Mouse (Mus musculus) myocyte (in vitro differentiated cells): Measurements from ENCODE around the gene Foxn4. TPM values are rescaled to one million over a fixed set of nuclear protein-coding genes. Genes with fewer than 3 reads are reported as not detected.

Experiments used
- H3K27me3 ChIP-seq: one replicate; pipeline ENCODE4 v1.6.1; 2011; ENCODE audit not compliant: control insufficient read depth, insufficient read depth, insufficient read length
- H3K36me3 ChIP-seq: one replicate; pipeline ENCODE4 v1.6.1; 2011; ENCODE audit not compliant: control insufficient read depth, insufficient read depth
- H3K4me2 ChIP-seq: one replicate; pipeline ENCODE4 v1.6.1; 2011; ENCODE audit warnings: low read depth, control low read depth
- H3K4me3 ChIP-seq: one replicate; pipeline ENCODE4 v1.5.1; 2011; ENCODE audit warnings: mild to moderate bottlenecking, control low read depth, moderate library complexity
- H3K79me2 ChIP-seq: one replicate; pipeline ENCODE4 v1.6.1; 2011; ENCODE audit not compliant: control insufficient read depth, insufficient read depth
- H3ac ChIP-seq: one replicate; pipeline ENCODE4 v1.6.1; 2011; ENCODE audit not compliant: control insufficient read depth, insufficient read length
- CEBPB ChIP-seq: IDR thresholded peaks from 2 replicates; pipeline ENCODE4 v1.6.1; 2011; ENCODE audit warnings: mild to moderate bottlenecking, moderate library complexity; ENCODE audit not compliant: poor library complexity, insufficient read depth, severe bottlenecking
- E2F4 ChIP-seq: IDR thresholded peaks from one replicate; pipeline ENCODE4 v1.6.1; 2011; ENCODE audit warnings: mild to moderate bottlenecking, control low read depth, moderate library complexity; ENCODE audit not compliant: insufficient read depth
- MAX ChIP-seq: IDR thresholded peaks from one replicate; pipeline ENCODE4 v1.6.1; 2011; ENCODE audit warnings: low read depth, mild to moderate bottlenecking, control low read depth
- MYOD1 ChIP-seq, 3 experiments: IDR thresholded peaks; one replicate each; pipeline ENCODE4 v1.6.1; 2011; ENCODE audit warnings: control low read depth in 2 of 3, low read depth in 2 of 3, mild to moderate bottlenecking in 2 of 3, moderate library complexity in 1 of 3; ENCODE audit not compliant: insufficient read length in 2 of 3, control insufficient read depth in 1 of 3
- MYOG ChIP-seq, 3 experiments: IDR thresholded peaks; one replicate each; pipeline ENCODE4 v1.6.1; 2011; ENCODE audit warnings: control low read depth in 2 of 3, low read depth in 2 of 3, mild to moderate bottlenecking in 2 of 3; ENCODE audit not compliant: insufficient read length in 2 of 3, control insufficient read depth in 1 of 3, insufficient read depth in 1 of 3
- POLR2A ChIP-seq: IDR thresholded peaks from one replicate; pipeline ENCODE4 v1.6.1; 2011; ENCODE audit warnings: low read depth, mild to moderate bottlenecking, control low read depth, moderate library complexity; ENCODE audit not compliant: insufficient read length
- POLR2AphosphoS2 ChIP-seq: IDR thresholded peaks from one replicate; pipeline ENCODE4 v1.6.1; 2011; ENCODE audit warnings: low read depth, control low read depth; ENCODE audit not compliant: insufficient read length
- REST ChIP-seq: IDR thresholded peaks from one replicate; pipeline ENCODE4 v1.6.1; 2011; ENCODE audit warnings: mild to moderate bottlenecking, control low read depth, moderate library complexity; ENCODE audit not compliant: insufficient read depth, insufficient read length
- SRF ChIP-seq: IDR thresholded peaks from one replicate; pipeline ENCODE4 v1.6.1; 2011; ENCODE audit warnings: low read depth; ENCODE audit not compliant: control insufficient read depth, insufficient read length
- TCF12 ChIP-seq: IDR thresholded peaks from one replicate; pipeline ENCODE4 v1.6.1; 2011; ENCODE audit warnings: mild to moderate bottlenecking, control low read depth; ENCODE audit not compliant: poor library complexity, insufficient read depth, severe bottlenecking
- TCF3 ChIP-seq: IDR thresholded peaks from one replicate; pipeline ENCODE4 v1.6.1; 2011; ENCODE audit warnings: low read depth, control low read depth; ENCODE audit not compliant: insufficient read length
- USF1 ChIP-seq: IDR thresholded peaks from one replicate; pipeline ENCODE4 v1.6.1; 2011; ENCODE audit warnings: low read depth, mild to moderate bottlenecking, control low read depth, moderate library complexity
- polyA plus RNA-seq: library from polyadenylated mRNA; unstranded; fragments of >200 nt; fragmentation: generic; extraction: Trizol; gene quantifications from one replicate; pipeline ENCODE4 v1.2.1, GENCODE M21; 2012; ENCODE audit warnings: missing spikeins

Foxn4 gene
- polyA plus RNA-seq, 1 experiment: 0.01 TPM

DNA sequence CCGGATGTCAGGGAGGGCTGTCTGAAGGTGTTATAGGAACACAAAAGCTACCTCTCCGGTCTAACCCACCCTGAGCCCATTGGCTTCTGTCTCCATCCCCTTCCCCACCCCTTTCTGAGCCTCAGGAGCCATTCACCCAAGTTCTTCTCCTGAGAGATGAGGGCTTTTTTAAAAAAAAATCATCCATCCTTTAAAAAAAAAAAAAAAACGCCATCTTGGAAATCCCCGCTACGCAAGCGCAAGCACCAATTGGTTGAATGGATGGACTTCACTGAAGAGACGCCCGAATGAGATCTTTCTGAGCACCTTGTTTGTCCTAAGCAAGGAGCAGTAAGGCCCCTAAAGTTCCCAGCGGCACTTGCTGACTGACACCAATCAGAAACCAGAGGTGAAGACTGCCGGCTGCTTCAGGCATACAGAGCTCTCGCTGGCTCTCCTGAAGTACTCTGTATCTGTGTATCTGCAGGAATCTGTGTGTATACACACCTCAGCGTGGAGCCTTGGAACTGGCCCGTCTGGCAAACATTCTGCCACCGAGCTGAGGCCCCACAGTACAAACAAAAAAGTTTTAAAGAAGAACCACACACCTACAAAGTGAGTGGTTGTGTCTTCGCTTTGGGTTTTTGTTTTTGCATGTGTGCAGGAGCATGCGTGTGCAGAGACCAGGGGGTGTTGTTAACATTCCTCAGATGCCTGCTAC is 13.4 kb upstream of the Foxn4 start:
- H3K4me3 ChIP-seq: no peak overlapping the region
- H3K4me2 ChIP-seq: no peak overlapping the region
- H3ac ChIP-seq: no peak overlapping the region
- TF ChIP-seq POLR2A (no peak), MAX (no peak), USF1 (no peak), MYOD1 (IDR thresholded peaks at IDR 0.05; ENCODE audit: control insufficient read depth in 1 of 3, insufficient read length in 2 of 3, low read depth in 2 of 3) (no peak), TCF3 (no peak), TCF12 (no peak), CEBPB (no peak), MYOG (IDR thresholded peaks at IDR 0.05; ENCODE audit: control insufficient read depth in 1 of 3, insufficient read depth in 1 of 3, insufficient read length in 2 of 3, low read depth in 2 of 3) (no peak), SRF (no peak), POLR2AphosphoS2 (no peak), E2F4 (no peak), REST (no peak)
- H3K36me3 ChIP-seq: no peaks in the 10 kb centered on the region
- no peaks in the 10 kb centered on the region for H3K79me2 ChIP-seq
- H3K27me3 ChIP-seq: peaks cover 71% of the 10 kb centered on the region

DNA sequence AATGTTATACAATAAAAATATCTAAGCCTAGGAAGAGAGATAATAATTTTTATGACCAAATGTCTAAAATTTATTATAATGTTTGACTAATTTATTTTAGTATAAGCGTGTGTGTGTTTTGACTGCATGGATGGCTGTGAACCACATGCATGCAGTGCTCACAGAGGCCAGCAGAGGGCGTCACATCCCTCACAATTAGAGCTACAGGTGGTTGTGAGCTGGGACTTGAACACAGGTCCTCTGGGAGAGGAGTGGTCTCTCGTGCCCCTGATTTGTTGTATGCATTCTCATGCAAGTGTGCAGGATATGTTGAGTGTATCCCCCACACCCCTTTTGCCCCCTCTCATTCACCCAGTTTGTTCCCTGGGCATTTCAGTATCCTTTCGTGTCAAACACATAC is 12.5 kb upstream of the Foxn4 start:
- no peaks in the 10 kb centered on the region for H3K79me2 ChIP-seq
- H3K4me2 ChIP-seq: no peak overlapping the region
- H3K36me3 ChIP-seq: no peaks in the 10 kb centered on the region
- TF ChIP-seq TCF3: no peak
- no peak for TF ChIP-seq MAX
- TF ChIP-seq CEBPB: no peak
- TF ChIP-seq SRF: no peak
- no peak for TF ChIP-seq TCF12
- TF ChIP-seq E2F4: no peak
- no peak for TF ChIP-seq MYOG (IDR thresholded peaks at IDR 0.05; ENCODE audit: control insufficient read depth in 1 of 3, insufficient read depth in 1 of 3, insufficient read length in 2 of 3, low read depth in 2 of 3)
- no peak for TF ChIP-seq MYOD1 (IDR thresholded peaks at IDR 0.05; ENCODE audit: control insufficient read depth in 1 of 3, insufficient read length in 2 of 3, low read depth in 2 of 3)
- no peak for TF ChIP-seq POLR2AphosphoS2
- TF ChIP-seq POLR2A: no peak
- TF ChIP-seq REST: no peak
- TF ChIP-seq USF1: no peak
- no peak overlapping the region for H3ac ChIP-seq
- H3K27me3 ChIP-seq: peaks cover 71% of the 10 kb centered on the region
- no peak overlapping the region for H3K4me3 ChIP-seq

DNA sequence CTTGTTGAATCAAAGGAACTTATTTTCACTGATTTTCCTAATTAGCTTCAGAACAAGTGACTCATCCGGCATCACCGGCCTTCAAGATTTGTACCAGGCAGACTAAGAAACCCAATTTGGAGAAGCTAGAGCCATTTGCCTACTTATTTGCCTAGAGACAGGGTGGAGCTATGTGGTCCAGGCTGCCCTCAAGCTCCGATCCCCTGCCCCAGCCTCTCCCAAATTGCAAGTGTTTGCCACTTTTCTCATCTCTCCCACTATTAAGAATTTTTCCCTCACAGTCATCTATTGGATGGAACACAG is 11.7 kb upstream of the Foxn4 start:
- no peak overlapping the region for H3K4me3 ChIP-seq
- TF ChIP-seq TCF3 (no peak), MYOD1 (IDR thresholded peaks at IDR 0.05; ENCODE audit: control insufficient read depth in 1 of 3, insufficient read length in 2 of 3, low read depth in 2 of 3) (no peak), USF1 (no peak), MAX (no peak), SRF (no peak), E2F4 (no peak), MYOG (IDR thresholded peaks at IDR 0.05; ENCODE audit: control insufficient read depth in 1 of 3, insufficient read depth in 1 of 3, insufficient read length in 2 of 3, low read depth in 2 of 3) (no peak), REST (no peak), POLR2A (no peak), TCF12 (no peak), CEBPB (no peak), POLR2AphosphoS2 (no peak)
- H3K79me2 ChIP-seq: no peaks in the 10 kb centered on the region
- no peaks in the 10 kb centered on the region for H3K36me3 ChIP-seq
- peaks cover 71% of the 10 kb centered on the region for H3K27me3 ChIP-seq
- H3ac ChIP-seq: no peak overlapping the region
- no peak overlapping the region for H3K4me2 ChIP-seq

DNA sequence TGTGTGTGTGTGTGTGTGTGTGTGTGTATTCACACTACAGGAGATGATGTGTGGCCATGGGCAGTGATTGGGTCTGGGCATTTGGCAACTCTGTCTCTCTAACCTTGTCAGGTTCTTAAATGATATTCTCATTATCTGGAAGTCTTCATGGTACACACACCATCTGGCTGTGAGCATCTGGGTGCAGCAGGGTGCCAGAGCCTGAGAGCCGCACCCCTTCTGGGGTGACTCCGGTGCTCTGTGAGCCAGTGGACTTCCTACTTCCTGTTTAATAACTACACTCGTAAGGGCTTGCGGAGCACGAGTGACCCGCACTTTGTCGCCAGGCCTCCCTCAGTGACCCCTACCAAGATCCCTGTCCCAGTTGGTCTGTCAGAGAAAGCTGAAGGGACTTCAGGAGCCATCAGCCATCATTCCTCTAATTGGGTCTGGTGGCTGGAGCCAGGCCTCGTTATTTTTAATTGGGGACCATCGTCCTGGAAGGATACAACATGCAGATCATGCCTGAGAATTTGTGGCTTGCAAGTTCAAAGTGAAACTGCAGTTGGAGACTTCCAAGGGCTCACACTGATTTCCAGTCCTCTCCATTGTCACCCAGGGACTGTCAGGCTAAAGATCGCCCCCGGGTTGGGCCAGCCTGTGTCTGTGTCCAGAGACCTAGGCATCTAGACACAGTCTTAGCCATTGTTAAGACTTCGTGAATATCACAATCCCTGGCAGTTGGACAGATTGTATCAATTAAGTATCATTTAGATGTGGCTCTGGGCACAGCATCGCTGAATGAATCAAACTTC is 11.2 kb upstream of the Foxn4 start:
- TF ChIP-seq MYOD1 (IDR thresholded peaks at IDR 0.05; ENCODE audit: control insufficient read depth in 1 of 3, insufficient read length in 2 of 3, low read depth in 2 of 3) (no peak), POLR2AphosphoS2 (no peak), POLR2A (no peak), CEBPB (no peak), TCF3 (no peak), E2F4 (no peak), MAX (no peak), MYOG (IDR thresholded peaks at IDR 0.05; ENCODE audit: control insufficient read depth in 1 of 3, insufficient read depth in 1 of 3, insufficient read length in 2 of 3, low read depth in 2 of 3) (no peak), SRF (no peak), USF1 (no peak), TCF12 (no peak), REST (no peak)
- no peak overlapping the region for H3K4me3 ChIP-seq
- H3K4me2 ChIP-seq: no peak overlapping the region
- no peaks in the 10 kb centered on the region for H3K79me2 ChIP-seq
- no peaks in the 10 kb centered on the region for H3K36me3 ChIP-seq
- H3ac ChIP-seq: no peak overlapping the region
- peaks cover 66% of the 10 kb centered on the region for H3K27me3 ChIP-seq
